Mouse (Mus musculus) 3134 (cell line): ENCODE data around the gene Tk1.
"Not testable (repeated sequence)": the region's sequence is repeated elsewhere in the genome, so short reads cannot be mapped to it uniquely, and the experiment has no call there.

ENCODE experiments used
- DNase-seq: peaks from one replicate; pipeline ENCODE4 v3.0.0-alpha.2; 2011; ENCODE audit warnings: low spot score; ENCODE audit not compliant: insufficient read length; ENCODE audit errors: extremely low read depth

Tk1 gene

DNA sequence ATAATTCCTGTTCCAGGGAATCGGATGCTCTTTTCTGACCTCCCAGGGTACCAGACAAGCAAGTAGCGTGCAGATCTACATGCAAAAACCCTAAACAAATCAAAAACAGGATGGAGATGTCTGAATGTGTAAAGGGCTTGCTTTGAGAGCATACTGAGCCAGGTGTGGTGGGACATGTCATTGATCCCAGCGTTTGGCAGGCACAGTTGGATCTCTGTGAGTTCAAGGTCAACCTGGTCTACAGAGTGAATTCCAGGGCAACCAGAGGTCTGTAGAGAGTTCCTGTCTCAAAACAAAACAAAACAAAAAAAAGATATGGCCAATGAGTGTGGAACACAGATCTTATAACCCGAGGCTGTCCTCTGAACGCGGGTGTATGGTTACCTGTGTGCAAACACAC, 2.5 kb downstream of the Tk1 start:
- DNase-seq = no peak

DNA sequence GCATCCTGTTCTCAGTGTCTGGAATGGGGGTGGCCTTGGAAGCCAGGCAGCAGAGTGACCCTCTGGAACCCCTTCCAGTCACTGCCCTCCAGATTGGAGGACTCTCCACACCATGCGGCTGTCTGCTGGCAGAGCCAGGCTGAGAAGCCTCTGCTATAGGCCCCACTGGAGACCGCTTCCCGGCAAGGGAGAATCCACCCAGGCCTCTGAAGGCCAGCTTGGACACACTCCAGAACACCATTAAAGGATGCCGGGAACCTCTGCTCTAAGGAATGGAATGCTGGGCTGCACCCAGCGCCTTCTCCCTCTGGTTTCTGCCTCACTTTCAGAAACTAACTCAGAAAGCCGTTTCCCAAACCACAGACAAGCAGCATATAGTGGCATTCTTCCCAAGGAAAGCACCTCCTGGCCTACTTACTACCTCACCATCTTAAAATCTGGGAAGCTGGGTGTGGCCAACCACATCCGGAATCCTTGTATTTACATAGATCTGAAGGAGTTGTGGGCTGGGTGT, 3.1 kb downstream of the Tk1 start:
- peak; percentile 79 for DNase-seq

DNA sequence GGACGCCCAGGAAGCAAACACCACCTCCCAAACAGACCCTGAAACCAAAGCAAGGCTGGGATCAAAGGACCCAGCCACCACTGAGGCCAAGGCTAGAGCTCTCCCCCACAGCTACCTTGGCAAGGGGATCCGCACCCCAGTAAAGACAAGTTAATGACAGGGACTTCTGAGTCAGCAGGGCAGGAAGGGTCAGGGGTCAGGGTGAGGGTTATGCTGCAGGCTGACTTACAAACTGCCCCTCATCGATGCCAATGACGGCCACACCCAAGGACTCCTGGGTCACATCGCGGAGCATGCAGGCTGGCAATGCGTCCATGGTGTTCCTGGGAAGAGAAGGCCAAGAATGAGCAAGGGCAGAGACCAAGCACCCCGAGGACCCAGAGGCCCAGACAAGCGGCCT, 4.0 kb downstream of the Tk1 start:
- DNase-seq = no peak

DNA sequence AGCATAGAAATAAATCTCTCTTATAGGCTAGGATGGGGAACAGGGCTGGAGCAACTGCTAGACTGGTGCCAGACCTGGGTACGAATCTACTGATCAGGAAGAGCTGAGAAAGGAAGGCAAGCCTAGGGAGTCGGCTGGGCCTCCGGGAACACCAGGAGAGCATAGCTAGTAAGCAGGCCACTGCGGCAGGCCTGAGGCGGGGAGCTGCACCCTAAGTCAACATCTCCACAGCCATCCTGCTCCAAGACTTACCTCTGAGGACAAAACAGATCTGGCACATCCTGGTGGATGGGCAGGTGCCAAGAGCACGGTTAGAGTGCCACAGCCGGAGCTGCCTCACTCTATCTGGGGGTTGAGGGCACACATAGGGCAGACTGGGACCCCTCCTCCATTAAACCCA, 5.7 kb downstream of the Tk1 start:
- DNase-seq = no peak

DNA sequence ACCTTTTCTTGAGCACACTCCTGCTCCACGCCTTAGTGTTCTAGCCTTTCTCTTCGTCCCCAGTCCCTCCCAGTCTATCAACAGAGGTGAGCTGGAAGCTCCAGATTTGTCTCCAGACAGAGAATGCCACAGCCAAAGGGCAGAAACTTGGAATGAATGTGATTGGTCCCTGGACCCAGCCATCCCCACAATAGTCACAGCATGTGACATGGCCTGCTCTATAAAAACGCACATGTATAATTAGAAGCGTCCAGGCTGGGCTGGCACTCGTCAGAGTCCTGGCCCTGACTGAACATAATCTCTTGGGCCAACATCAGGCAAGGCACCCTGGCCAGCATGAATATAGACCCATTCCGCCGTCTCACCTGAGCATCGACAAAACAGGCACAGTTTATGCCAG, 6.8 kb downstream of the Tk1 start:
- no peak for DNase-seq

DNA sequence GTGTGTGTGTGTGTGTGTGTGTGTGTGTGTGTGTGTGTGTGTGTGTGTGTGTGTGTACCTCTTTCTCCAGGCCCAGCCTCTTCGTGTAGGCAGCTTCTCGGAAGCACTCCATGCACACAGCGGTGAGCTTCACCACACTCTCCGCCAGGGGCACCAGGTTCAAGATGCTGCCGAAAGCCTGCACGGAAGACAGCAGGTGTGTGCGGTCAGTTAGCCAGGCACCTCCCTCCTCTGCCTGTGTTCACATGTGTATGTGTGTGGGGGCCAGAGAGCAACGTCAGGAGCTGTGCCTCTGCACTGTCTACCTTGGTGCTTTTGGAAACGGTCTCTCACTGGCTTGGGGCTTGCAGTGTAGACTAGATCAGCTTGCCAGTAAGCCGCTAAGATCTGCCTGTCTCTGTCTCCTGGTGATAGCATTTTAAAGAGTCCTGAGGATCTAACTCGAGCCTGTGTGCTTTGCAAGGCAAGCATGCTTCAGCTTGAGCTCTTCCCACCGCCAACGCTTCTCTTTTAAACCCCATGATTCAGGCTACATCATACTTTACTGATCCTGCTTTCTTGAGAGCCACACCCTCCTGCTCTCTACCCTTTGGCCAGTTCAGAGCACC, 9.4 kb downstream of the Tk1 start:
- DNase-seq = no peak

DNA sequence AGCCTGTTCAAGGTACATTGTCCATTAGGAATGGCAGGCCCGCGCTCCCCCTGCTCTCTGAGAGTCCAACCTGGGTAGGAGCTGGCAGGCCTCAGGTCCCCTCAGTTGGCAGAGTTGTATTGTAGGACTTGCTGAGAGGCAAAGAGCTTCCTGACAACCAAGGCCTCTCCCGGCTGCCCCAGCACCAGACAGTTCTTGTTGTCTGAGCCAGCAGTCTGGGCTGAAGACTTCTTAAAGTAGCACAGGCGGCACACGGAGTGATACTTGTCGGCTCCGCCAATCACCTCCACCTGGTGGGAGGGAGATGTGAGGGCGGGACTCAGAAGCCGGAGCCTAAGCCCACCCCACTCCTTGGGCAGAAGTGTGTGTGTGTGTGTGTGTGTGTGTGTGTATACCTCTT, 10.0 kb downstream of the Tk1 start:
- not testable (repeated sequence) for DNase-seq

DNA sequence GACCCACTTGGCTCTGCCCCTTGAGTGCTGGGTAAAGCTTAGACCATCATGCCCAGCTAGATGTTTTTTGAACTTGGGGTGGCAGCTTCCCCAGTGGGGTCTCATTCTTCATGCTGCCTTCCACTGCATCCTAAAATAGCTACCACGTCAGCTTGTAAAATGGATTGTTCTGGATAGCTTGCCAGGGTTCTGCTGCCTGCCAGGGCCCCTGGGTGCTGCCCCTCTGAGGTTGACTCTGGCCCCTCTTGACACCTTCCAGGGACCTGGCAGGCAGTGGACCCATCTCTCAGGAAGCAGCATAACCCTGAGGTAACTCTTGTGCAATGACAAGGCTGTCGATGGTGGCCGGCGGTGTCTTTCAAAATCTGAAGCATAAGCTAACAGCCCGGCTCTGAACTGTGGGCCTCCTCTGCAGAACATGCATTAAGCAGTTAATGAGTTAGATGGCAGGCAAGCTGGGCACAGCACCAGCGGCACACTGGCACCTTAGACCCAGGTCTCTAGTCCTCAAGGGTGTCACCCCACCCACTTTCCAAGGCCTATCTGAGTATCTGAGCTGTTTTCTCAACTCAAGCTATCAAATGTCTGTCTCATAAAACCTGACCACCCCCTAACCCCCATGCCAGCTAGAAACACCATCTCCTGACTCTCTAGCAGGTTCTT, 11.1 kb downstream of the Tk1 start:
- DNase-seq = no peak

DNA sequence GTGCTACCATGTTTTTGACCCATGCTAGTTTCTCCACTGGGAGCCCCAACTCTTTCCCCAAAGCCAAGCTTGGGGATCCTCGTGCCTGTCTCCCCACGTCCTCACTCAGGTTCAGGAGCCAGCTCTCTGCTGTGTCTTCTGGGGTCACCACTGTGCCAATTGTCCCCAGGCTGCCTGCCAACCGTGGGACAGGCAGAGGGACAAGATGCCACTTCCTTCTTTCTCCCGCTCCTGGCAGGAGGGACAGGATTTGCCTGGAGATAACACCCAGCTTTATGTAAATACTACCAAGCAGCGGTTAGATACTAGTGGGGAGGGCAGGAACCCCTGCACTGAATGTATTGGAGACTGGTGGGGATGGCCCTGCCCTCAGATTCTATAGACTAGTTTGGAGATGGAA, 12.0 kb downstream of the Tk1 start:
- DNase-seq = no peak

DNA sequence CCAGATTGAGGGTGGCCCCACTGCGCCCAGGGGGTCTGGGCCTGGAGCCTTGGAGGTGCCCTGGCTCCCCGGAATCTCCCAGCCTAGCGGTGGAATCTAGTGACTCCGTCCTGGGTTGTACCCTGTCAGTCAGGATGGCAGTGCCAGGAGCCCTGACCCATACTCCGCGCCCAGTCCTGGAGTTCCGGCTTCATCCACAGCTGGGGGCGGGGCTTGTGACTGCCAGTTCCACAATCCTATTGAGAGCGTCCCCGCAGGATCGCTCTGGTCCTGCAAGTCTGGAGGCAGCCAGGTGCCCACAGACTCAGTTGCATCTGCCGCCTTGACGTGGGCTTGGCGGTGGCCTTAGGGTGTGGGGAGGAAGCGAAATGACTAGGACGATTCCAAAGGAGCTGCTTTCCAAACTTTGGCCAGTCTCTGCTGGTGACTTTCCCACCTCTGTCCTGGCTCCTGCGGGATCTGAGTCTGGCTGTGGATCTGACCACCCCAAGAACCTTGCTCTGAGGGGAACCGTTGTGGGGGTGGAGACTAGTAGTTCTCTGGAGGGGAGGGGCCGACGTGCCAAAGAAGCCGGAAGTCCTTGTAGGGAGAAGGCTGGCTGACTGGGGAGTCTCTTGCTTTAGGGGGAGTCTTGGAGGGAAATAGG, 15.4 kb downstream of the Tk1 start:
- peak; percentile 93 for DNase-seq

DNA sequence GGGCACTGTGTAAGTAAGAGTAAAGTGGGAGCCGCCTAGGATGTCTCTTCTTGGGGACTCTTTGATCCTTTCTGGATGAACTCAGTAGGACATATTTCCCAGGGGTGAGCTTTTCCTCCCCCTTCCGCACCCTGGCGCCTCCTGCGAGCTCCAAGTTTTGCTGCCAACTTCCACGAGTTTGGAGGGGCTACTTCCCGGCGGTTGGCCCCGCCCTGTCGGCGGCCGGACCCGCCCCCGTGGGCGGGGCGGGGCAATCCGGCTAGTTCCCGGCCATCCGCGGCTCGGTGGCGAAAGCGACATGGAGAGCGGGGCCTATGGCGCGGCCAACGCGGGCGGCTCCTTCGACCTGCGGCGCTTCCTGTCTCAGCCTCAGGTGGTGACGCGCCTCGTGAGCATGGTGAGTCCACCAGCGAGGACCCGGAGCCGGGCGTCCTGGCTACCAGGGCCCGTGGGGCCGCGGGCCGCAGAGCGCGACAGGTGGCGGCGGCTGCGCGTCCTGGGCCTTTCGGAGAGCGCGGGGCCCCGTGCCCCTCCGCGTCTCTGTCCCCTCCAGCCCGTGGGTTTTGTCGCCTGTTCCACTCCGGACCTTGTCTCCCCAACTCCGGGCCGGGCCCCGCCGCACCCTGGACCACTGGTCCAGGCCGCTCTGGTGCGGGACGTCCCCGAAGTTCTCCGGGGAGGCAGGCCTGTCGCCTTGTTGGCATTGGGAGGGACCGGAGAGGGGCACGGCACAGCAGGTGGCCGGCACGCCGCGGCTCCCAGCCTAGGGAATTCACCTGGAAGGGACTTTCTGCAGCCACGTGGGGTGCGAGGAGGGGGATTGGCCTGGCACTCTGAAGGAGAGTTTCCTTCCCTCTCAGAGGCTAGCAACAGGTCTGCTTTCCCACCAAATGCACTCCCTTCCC, 16.2 kb downstream of the Tk1 start, which contains the start of the genes Gm20708 and Syngr2:
Gene Gm20708 (plus strand): TSS at position 262 of the 905 bp plus-strand sequence.
Gene Syngr2 (plus strand): TSS at position 262 of the 905 bp plus-strand sequence.
- peak; percentile 88 for DNase-seq

DNA sequence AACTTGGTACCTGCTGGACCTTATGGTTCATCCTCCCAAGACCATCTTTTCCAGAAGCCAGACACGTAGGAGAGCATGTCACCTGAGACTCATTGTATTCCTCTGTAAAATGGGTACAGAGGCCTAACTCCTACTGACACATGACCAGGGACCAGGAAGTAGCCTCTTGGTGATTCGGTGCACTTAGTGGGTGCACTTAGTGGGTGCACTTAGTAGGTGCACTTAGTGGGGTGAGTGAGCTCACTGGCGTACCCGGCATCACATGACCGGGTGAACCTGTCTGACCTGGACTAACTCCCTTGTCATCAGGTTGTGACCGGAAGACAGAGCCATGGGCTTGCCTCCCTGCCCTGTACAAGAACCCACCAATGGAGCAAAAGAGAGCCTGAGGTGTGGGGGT, 19.1 kb downstream of the Tk1 start:
- DNase-seq = no peak

DNA sequence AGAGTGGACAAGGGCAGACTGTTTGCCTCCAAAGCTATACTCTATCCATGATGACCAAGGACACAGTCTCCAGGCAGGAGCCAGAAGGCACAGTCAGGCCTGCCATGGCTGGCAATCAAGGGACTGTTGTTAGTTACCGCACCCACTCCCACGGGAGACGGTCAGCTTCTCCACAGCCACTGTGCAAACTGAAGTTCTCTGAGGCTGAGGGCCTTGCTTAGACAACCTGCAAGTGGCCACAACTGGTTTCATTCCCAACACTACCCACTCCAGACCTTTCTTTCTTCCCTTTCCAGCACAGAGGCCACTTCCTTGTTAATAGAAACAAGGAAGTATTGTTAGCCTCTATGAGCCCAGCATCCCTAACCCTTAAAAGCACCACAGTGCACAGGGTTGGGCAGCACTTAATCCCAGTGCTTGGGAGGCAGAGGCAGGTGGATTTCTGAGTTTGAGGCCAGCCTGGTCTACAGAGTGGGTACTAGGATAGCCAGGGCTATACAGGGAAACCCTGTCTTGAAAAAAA, 22.7 kb downstream of the Tk1 start:
- DNase-seq = no peak

DNA sequence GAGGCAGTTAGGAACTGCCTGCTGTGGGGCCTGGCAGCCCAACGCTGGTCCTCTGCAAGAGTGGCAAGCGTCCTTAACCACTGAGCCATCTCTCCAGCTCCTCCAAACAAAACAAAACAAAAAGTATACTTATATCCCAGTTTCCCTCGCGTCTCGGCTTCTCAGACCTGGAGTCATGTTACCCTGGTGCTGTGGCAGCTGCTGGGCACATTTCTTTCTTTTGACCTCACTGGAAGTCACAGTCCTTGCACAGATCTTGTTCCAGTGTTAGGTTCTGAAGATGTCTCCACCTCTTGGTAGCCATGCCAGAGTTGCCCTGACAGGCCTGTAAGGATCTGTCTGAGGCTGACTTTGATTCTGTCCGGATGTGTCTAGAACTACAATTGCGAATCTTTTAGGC, 24.2 kb downstream of the Tk1 start:
- no peak for DNase-seq

DNA sequence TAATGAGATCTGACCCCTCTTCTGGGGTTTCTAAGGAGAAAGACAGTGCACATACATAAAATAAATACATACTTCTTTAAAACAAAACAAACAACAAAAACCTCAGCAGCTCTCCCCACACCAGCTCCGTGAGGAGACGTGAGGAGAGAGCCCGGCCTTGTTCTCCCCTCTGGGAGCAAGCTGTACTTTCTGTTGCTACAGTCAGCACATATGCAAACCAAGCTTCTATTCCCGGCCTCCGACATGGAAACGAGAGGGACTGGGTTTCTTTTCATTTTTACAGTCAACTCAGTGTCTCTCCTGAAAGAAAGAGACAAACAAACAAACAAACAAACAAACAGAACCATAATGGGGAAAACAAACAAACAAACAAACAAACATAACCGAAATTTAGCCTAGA, 25.9 kb downstream of the Tk1 start:
- no peak for DNase-seq

DNA sequence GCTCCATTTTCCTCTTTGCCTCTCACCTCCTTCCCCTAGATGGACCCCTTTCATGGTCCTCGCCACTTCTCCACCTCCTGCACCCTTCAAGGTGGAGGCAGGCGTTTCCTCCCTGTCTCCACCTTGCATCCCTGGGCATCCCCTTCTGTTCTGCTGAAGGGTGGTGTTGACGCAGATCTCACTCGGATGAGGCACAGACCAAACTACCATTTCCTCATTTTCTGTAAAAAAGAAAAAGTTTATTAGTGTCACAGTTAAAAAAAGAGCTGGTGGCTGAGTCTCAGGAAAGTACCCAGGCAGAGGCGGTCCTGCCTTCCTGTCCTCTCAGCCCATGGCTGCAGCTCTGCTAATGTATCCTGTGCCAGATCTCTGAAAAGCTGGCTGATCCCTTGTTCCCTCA, 26.7 kb downstream of the Tk1 start:
- DNase-seq = no peak

DNA sequence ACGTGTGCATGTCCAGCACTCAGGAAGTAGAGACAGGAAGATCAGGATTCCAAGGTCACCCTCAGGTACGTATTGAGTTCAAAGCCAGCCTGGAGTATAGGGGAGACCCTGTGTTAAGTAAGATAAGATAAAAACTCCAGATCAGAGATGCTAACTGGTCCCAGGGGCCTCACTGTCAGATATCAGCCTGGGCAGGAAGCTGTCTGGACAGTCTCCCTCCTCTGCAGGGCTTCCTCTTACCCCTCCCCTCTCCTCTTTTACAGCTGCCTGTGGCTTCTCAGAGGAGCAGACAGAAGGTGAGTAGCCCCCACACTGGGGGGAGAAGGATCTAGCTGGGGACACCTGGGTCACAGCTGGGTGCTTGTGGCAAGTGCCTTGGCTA, 27.7 kb downstream of the Tk1 start:
- no peak for DNase-seq

DNA sequence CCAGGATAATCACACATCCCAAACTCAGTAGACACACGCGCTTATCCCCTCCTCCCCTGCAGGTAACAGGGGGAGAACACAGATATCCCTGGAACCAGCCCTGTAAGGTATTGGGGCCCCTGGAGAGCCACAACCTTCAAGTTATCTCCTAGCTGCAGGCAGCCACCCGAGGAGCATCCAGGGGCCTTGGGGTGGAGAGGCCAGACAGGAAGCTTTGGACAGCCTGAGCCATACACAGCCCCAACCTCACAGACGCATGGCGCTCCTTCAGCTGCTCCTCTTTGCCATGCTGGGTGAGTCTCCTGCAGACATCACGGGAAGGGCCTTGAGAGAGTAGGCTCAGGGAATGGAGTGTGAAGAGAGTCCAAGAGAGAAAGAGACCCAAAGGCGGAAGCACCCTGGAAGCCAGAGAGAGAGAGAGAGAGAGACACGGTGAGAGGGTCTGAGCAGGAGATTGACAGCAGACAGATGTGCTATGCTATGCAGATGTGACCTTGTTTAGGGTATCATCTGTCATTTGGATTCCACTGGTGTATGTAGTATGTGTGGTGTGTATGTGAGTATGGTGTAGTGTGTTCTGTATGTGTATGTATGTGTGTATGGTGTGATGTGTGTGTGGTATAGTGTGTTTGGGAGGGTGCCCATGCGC, 28.3 kb downstream of the Tk1 start, which contains the start of gene 6030468B19Rik:
Gene 6030468B19Rik (plus strand): TSS at position 150 of the 649 bp plus-strand sequence.
- DNase-seq = no peak

DNA sequence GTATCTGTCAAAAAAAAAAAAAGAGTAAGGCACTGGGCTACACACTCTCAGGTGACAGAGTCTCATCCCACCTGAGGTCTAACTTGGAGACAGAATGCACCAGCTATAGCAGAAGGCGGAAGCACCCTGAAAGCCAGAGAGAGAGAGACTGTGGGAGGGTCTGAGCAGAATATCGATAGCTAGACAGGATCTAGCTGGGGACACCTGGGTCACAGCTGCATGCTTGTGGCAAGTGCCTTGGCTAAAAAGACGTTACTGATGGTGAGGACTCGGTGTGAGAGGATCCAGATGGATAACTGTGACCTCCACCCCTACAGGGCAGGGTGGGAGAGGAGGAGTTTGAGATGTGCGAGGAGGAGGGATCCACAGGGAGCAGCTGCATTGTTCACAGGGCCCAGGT, 28.9 kb downstream of the Tk1 start:
- DNase-seq = no peak

DNA sequence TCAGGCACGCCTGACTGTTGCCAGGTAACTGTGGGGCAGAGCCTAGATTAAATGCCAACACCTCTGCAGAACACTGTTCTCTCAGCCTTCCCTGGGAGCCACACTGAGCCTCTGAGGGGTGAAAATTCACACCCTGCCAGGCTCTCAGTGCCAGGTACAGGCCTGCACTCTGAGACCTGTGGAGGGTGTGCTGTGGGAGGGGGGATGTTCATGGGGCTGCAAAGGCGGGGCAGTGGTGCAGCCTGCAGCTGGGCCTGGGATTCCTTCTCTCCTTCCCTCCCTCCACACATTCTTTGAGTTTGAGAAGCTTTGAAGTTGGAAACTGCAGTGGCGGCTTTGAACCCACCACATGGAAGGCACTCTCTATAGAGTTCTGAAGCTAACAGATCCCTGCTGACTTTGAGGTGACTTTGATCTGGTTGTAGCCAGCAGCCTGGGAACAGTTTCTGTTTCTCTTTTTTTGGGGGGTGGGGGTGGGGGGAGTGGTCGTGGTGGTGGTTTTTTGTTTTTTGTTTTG, 31.8 kb downstream of the Tk1 start:
- no peak for DNase-seq
